Mouse (Mus musculus): ENCODE measurements at regions not wholly inside any gene's neighbourhood (a gene's known extent, or its start where the extent isn't known, plus 50 kb on each side); places are given as distances from the start of the nearest gene placed in this dataset.

- DNase-seq (ENCODE audit: low spot score): no peak
Measured at GRCm38 (mm10) chr2:114968651-114969050, 313.9 kb upstream of the Dph6 start.

DNA sequence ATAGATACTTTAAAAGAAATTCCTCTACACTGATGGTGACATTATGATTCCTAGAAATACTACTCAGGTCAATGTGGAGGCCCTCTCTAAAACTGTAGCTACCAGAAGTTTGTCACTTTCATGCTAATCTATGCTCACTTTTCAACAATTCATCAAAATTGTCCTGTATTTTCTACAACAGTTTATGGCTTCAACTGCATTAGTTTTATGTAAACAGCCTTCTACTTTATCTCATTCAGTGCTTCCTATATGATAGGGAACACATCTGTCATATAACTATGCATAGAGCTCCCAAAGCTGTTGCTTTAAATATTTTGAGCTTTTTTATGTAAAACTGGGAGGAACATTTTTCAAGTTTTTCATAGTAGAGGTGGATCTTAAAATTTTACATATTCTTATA lies 338.7 kb upstream of the Dph6 start:
- DNase-seq (ENCODE audit: low spot score): no peak

DNA sequence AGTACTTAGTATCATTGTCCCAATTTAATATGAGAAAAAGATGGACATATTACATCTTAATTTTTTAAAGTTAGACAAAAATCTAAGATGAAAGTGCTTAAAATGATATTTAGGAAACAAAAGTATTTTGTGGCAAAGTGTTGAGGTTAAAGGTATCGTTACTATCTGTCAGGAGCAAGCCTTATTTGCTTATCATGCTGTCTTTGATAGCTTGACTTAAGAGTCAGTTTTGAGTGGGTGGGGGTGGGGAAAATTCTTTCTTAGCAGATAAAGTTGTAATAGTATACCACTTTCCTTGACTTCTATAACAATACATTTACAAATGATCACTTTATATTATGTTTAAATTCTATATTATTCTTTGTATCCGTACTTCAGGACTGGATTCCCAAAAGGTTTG lies 339.1 kb upstream of the Dph6 start:
- DNase-seq (ENCODE audit: low spot score): no peak

GRCm38 (mm10) chr2:114994691-114995347 lies 340.1 kb upstream of the Dph6 start:
- no peak for DNase-seq (ENCODE audit: low spot score)

- no peak for DNase-seq (ENCODE audit: low spot score)
Measured at GRCm38 (mm10) chr2:115013916-115014315, 359.2 kb upstream of the Dph6 start.

GRCm38 (mm10) chr2:115026777-115027176 lies 372.0 kb upstream of the Dph6 start:
- DNase-seq (ENCODE audit: low spot score): no peak

DNA sequence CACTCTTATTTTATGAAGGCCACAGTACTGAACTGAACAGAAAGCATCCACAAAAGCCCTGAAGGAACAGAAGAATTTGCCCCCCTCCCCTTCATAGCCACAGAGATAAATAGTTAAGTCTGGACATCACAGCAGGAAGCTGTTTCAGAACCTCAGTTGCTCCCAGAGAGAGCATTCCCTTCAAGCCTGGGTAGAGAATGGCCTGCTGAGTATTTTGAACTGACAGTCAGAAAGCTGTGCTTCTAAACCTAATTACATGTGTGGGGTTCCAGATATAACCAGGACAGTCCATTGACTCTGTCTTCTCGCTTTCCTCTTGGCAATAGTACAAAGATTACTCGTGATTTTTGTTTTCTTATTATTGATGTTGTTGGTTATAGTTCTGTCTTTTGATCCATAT lies 376.4 kb upstream of the Dph6 start:
- no peak for DNase-seq (ENCODE audit: low spot score)

DNA sequence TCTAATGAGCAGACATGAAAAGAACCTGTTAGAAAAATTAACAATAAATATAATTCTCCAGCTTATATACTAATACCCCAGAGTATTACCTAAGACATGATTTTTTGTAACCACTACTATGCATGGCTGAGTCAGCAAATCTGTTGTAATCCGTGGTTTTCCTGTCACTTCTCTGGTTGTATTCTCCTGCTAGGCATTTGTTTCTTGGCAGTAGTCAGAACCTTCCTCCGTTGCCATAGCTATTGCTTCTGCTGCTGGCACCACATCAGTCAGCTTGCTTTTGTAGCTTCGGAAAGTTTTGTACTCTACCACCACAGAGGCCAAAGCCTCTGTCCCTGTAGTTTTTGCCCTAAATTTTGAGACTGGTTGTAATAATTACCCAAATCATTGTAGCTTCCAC lies 381.4 kb upstream of the Dph6 start:
- no peak for DNase-seq (ENCODE audit: low spot score)

- DNase-seq (ENCODE audit: low spot score): no peak
Measured at GRCm38 (mm10) chr2:115042299-115042785, 387.6 kb upstream of the Dph6 start.

GRCm38 (mm10) chr2:115056327-115057070 lies 401.7 kb upstream of the Dph6 start:
- no peak for DNase-seq (ENCODE audit: low spot score)

DNA sequence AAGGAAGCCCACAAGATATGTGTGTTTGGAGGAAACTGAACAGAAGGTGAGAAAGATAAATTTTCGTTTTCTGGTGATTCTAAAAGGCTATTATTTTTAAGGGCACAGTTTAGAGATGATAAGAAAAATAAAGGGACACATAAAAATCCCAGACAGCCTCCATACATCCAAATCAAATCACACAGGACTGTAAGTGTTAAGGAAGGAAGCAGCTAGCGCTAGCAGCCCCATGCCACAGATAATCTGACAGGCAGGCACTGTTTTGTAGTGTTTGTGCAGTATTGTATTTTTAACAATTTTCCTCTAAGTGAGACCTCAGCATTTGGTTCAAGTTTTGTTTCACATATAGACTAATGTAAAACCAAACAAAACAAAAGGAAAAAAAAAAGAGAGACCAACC lies 402.4 kb upstream of the Dph6 start:
- no peak for DNase-seq (ENCODE audit: low spot score)

GRCm38 (mm10) chr2:115067489-115068163 lies 412.9 kb upstream of the Dph6 start:
- no peak for DNase-seq (ENCODE audit: low spot score)

- no peak for DNase-seq (ENCODE audit: low spot score)
Measured at GRCm38 (mm10) chr2:115069704-115070103, 414.9 kb upstream of the Dph6 start.

- DNase-seq (ENCODE audit: low spot score): no peak
Measured at GRCm38 (mm10) chr2:115070123-115070522, 415.4 kb upstream of the Dph6 start.

- DNase-seq (ENCODE audit: low spot score): no peak
Measured at GRCm38 (mm10) chr2:115070666-115071065, 415.9 kb upstream of the Dph6 start.

DNA sequence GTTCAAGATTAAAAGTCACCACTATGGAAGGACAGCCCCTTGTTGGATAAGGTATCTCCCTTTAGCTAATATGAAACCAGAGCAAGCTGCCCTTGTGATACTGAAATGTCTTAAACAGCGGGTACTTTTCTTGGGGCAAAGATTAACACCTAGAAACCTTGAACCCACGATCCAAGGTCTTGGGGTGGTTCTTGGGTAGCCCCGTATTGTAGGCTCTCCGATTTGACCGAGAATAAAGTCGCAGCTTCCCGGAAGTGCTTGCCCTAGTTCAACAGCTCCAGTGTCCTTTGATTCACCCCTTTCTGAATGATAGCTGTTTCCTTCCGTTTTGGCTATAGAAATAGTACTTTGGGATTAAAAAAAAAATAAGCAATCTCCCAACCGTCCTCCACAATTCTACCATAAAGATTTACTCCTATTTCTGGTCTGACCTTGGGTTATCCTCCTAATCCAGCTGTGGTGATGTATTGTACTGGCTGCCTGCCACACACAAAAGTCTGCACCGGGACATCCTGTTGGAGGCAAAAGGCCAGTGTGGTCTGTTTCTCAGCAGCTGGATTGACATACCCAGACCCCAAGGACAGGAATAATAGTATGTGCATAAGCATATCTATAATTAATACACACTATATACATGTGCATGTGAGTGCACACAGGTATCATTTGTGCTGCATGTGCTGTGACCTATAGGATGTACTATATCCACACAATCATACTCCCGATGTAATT lies 427.0 kb upstream of the Dph6 start:
- no peak for DNase-seq (ENCODE audit: low spot score)

GRCm38 (mm10) chr2:115082292-115082809 lies 427.6 kb upstream of the Dph6 start:
- DNase-seq (ENCODE audit: low spot score): no peak

DNA sequence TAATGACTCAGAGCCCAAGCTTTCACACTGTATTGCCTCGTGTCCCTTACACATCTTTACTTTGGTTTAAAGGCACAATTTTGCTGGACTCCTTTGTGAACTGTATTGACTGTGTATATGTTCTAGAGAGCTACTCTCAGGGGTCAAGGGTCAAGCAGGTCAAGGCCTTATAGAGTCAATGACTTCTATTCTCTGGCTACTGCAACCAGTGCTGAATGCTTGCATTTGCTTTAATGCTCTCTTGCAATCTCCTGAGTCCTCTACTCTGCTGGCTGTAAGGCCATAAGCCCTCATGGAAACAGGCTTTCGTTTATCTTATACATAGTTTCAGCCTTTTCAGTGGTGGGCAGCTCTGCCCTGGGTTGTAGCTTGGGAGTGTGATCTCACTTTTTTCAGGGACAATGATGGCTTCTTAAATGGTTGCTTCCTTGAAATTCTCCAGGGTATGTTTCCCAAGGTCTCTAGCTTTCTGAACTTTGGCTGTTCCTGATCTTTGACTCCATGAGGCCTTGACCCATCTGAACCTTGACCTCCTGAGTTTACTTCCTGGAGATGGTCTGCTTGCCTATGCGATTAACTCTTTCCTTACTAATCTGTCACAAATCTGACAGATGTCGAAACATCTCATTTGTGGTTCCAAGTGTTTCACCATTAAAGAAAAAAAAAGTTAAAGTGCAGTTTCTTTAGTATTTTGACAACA lies 433.8 kb upstream of the Dph6 start:
- no peak for DNase-seq (ENCODE audit: low spot score)

DNA sequence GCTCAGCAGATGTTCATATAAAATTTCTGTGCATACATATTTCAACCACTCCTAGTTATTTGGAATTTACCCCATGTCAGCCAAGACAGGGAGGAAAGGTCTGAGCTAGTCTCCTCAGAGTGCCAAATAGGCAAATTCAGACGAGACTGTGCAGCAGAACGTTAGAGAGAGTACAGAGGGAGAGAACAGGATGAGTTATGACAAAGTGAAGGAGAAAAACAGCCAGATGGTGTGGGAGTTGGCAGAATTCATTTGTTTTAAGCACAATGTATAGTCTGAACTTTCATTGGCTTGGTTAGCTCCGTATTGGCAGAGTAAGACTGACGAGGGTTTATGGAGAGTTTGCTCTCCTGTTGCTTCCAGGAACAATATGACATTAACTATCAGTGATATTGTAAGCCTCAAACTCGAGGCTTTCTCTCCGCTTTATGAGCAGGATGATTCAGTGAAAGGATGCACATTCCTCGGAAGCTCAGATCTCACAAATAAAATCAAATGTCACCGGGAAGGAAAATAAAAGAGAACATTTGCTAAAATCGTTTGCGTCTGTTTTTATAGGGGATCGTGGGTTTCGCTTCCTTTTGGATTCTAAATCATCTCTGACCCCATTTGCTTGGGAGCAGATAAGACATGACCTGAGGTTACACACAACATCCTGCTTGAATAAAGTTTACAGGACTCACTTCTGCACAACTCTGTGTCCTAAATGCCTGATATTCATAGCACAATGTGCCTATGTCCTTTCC lies 435.8 kb upstream of the Dph6 start:
- no peak for DNase-seq (ENCODE audit: low spot score)

DNA sequence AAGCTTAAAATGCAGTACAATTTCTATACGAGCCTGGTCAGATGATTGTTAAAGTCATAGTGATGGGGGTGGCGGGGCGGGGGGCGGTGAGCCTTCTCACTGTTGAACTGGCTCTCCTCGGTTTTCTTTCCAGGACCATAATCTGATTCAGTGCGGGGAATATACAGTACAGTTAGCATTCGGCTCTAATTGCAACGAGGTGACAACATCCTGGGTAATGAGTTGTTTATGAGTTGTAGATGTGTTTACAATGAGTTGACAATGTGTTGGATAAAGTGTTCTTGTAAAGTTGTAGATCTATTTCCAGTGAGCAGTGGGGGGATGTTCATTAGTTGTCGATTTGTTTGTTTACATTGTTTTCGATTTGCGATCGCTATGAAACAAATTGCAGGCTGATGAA lies 440.6 kb upstream of the Dph6 start:
- DNase-seq (ENCODE audit: low spot score): no peak
